Mouse (Mus musculus) layer of hippocampus, adult 18-20 months (tissue): ENCODE measurements around the gene Epha3. TPM values are rescaled to one million over a fixed set of nuclear protein-coding genes. Genes with fewer than 3 reads are reported as not detected.

Source experiments
- DNase-seq, 2 experiments: peaks; one replicate each; pipeline ENCODE4 v3.0.0; 2022; ENCODE audit warnings: low spot score in 2 of 2
- total RNA-seq, 2 experiments: library from RNA; stranded (reverse); gene quantifications; 2 replicates each; pipeline ENCODE4 v1.2.3; 2021

Gene Epha3
- total RNA-seq, 2 experiments from 2014 or later, result 11.3 to 13.6 TPM

- DNase-seq, result no peak
Observed at GRCm38 (mm10) chr16:63792084-63792483, 71.9 kb downstream of the Epha3 start.

- DNase-seq, result no peak
Observed at GRCm38 (mm10) chr16:63783544-63783943, 80.4 kb downstream of the Epha3 start.

GRCm38 (mm10) chr16:63782101-63782500 lies 81.9 kb downstream of the Epha3 start:
- DNase-seq, result peak in 1 of 2 experiments; percentile 52

- DNase-seq, result peak in 1 of 2 experiments; percentile 28
Observed at GRCm38 (mm10) chr16:63780151-63780550, 83.8 kb downstream of the Epha3 start.

- DNase-seq, result no peak
Observed at GRCm38 (mm10) chr16:63777811-63778210, 86.2 kb downstream of the Epha3 start.

GRCm38 (mm10) chr16:63772566-63772965 lies 91.4 kb downstream of the Epha3 start:
- no peak for DNase-seq

GRCm38 (mm10) chr16:63767589-63767988 lies 96.4 kb downstream of the Epha3 start:
- no peak for DNase-seq

- DNase-seq, result no peak
Observed at GRCm38 (mm10) chr16:63761177-63761576, 102.8 kb downstream of the Epha3 start.

- no peak for DNase-seq
Observed at GRCm38 (mm10) chr16:63760112-63760511, 103.9 kb downstream of the Epha3 start.

- DNase-seq, result no peak
Observed at GRCm38 (mm10) chr16:63753052-63753451, 110.9 kb downstream of the Epha3 start.

GRCm38 (mm10) chr16:63747817-63748216 lies 116.2 kb downstream of the Epha3 start:
- no peak for DNase-seq

GRCm38 (mm10) chr16:63745465-63745864 lies 118.5 kb downstream of the Epha3 start:
- DNase-seq, result no peak

- DNase-seq, result no peak
Observed at GRCm38 (mm10) chr16:63743208-63743854, 120.6 kb downstream of the Epha3 start.

GRCm38 (mm10) chr16:63719235-63719634 lies 144.7 kb downstream of the Epha3 start:
- no peak for DNase-seq

- no peak for DNase-seq
Observed at GRCm38 (mm10) chr16:63717317-63717716, 146.7 kb downstream of the Epha3 start.

- no peak for DNase-seq
Observed at GRCm38 (mm10) chr16:63706912-63707868, 156.8 kb downstream of the Epha3 start.

- no peak for DNase-seq
Observed at GRCm38 (mm10) chr16:63689371-63689770, 174.6 kb downstream of the Epha3 start.

GRCm38 (mm10) chr16:63684211-63684610 lies 179.8 kb downstream of the Epha3 start:
- no peak for DNase-seq

GRCm38 (mm10) chr16:63674426-63674825 lies 189.5 kb downstream of the Epha3 start:
- DNase-seq, result no peak

- no peak for DNase-seq
Observed at GRCm38 (mm10) chr16:63673236-63673840, 190.6 kb downstream of the Epha3 start.

GRCm38 (mm10) chr16:63665897-63666464 lies 198.0 kb downstream of the Epha3 start:
- no peak for DNase-seq
